15 mouse cellular contexts compared by ENCODE assay signal in the genomic region with DNA sequence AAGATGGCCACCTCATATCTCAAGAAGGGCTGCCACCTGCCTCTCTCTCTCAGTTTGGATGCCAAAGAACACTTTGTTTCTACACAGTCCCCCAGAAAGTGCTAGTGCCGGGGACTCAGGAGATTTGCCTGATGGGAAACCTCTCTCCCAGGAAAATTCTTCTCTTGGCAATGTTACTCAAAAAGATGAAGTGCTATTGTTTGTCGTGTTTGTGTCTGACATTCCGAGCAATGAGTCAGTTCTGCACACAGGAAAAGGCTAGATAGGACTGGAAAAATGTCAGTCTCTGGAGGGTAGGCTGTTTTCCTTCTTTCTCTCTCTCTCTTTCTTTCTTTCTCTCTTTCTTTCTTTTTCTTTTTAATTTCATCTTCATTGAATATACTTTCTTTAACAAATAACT.
"Had no signal": no experiment of that assay in that cellular context is flagged by ENCODE, and none has a peak within 500 bp of the region (broad histone marks: within the 10 kb centered on the region; RNA-seq: fewer than 3 reads in every experiment).

No protein-coding gene starts in this region.

- H3K4me1 ChIP-seq: limb, embryonic 12.5 days; liver, embryonic 13.5 days; lung, embryonic 15.5 days; neural tube, embryonic 13.5 days had no signal

- DNase-seq: kidney, adult 8-10 months; kidney, postnatal 25 days; layer of hippocampus, adult 9-11 months; liver; liver, embryonic 13.5 days; liver, postnatal 0 days; lung, postnatal 36 days; midbrain, embryonic 14.5 days; right cerebral cortex, adult 18-20 months; right cerebral cortex, postnatal 25 days; thymus, adult 2 months; thymus, postnatal 25 days had no signal

- H3K27me3 ChIP-seq: limb, embryonic 12.5 days; liver, embryonic 13.5 days; lung, embryonic 15.5 days; neural tube, embryonic 13.5 days had no signal

- H3K27ac ChIP-seq: limb, embryonic 12.5 days; liver, embryonic 13.5 days; lung, embryonic 15.5 days; neural tube, embryonic 13.5 days had no signal

- H3K4me3 ChIP-seq: limb, embryonic 12.5 days; liver, embryonic 13.5 days; lung, embryonic 15.5 days; neural tube, embryonic 13.5 days had no signal
